Mouse (Mus musculus): ENCODE data around the gene Pigv. TPM values are rescaled to one million over a fixed set of nuclear protein-coding genes. Genes with fewer than 3 reads are reported as not detected.

Pigv gene
- polyA plus RNA-seq (2012; fragmentation: generic; extraction: Trizol): 7.3 TPM
- long read RNA-seq, experiment 1, partial matches to known transcripts: 0 of 8 reads
- long read RNA-seq, experiment 1, other reads (novel, unspliced or antisense): 6 of 8 reads
- long read RNA-seq, experiment 2, transcript Pigv-201 (4 exons, 3,979 nt): major isoform, 39 of 66 reads
- long read RNA-seq, experiment 2, transcript Pigv-202 (3 exons, 990 nt): minor isoform, 11 of 66 reads
- long read RNA-seq, experiment 2, partial matches to known transcripts: 2 of 66 reads
- long read RNA-seq, experiment 2, other reads (novel, unspliced or antisense): 14 of 66 reads

- Histone ChIP-seq H3K36me3 (ENCODE audit: control insufficient read depth, insufficient read depth) (no peaks in the 10 kb centered on the region), H3K27me3 (ENCODE audit: control insufficient read depth, insufficient read depth, insufficient read length) (no peaks in the 10 kb centered on the region), H3K4me3 (ENCODE audit: insufficient read depth, poor library complexity, severe bottlenecking) (peak within 1 kb of the TSS; percentile 75), H3ac (ENCODE audit: control insufficient read depth, insufficient read length, low read depth) (peak within 1 kb of the TSS; percentile 78), H3K79me3 (ENCODE audit: low read depth) (no peaks in the 10 kb centered on the region), H3K79me2 (ENCODE audit: control insufficient read depth, insufficient read depth) (no peaks in the 10 kb centered on the region)
- TF ChIP-seq MYOD1 (IDR thresholded peaks at IDR 0.05; ENCODE audit: control insufficient read depth, insufficient read length, low read depth): no peak
- no peak for TF ChIP-seq CEBPB (IDR thresholded peaks at IDR 0.05; ENCODE audit: low read depth)
- TF ChIP-seq MYOG (IDR thresholded peaks at IDR 0.05; ENCODE audit: control insufficient read depth, extremely low read depth, insufficient read length): no peak
- no peak for TF ChIP-seq FOSL1 (IDR thresholded peaks at IDR 0.05; ENCODE audit: insufficient read depth, low read length, poor library complexity, severe bottlenecking)
- no peak for TF ChIP-seq MAX (IDR thresholded peaks at IDR 0.05)
- no peak for TF ChIP-seq CTCF (IDR thresholded peaks at IDR 0.05; ENCODE audit: control insufficient read depth, insufficient read depth, insufficient read length)
- no peak for TF ChIP-seq USF1 (IDR thresholded peaks at IDR 0.05; ENCODE audit: low read depth)
Observed at GRCm38 (mm10) chr4:133671881-133672844, at the start of gene Pigv. Gene Pigv (minus strand): TSS chr4:133672647.

DNA sequence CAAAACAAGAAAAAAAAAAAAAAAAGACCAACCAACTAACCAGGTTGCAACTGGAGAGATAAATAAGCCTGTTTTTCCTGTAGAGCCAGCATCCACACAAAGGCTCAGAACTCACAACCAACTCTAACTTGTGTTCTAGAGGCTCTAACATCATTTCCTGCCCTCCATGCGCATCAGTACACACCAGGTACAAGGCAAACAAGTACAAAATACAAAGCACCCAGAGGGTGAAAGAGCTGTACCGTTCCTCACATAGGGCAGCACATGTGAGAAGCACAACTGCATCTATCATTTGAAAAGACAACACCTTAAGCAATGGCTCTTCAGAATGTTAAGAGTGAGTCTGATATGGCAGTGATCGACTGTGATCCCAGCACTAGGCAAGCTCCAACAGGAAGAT is 47.3 kb upstream of the Pigv start:
- no peak overlapping the region for H3K4me3 ChIP-seq (ENCODE audit: insufficient read depth, poor library complexity, severe bottlenecking)
- TF ChIP-seq CTCF (IDR thresholded peaks at IDR 0.05; ENCODE audit: control insufficient read depth, insufficient read depth, insufficient read length): no peak
- no peak for TF ChIP-seq MYOD1 (IDR thresholded peaks at IDR 0.05; ENCODE audit: control insufficient read depth, insufficient read length, low read depth)
- no peak for TF ChIP-seq USF1 (IDR thresholded peaks at IDR 0.05; ENCODE audit: low read depth)
- no peak for TF ChIP-seq FOSL1 (IDR thresholded peaks at IDR 0.05; ENCODE audit: insufficient read depth, low read length, poor library complexity, severe bottlenecking)
- no peak for TF ChIP-seq MYOG (IDR thresholded peaks at IDR 0.05; ENCODE audit: control insufficient read depth, extremely low read depth, insufficient read length)
- no peak for TF ChIP-seq MAX (IDR thresholded peaks at IDR 0.05)
- no peak for TF ChIP-seq CEBPB (IDR thresholded peaks at IDR 0.05; ENCODE audit: low read depth)
- H3K36me3 ChIP-seq (ENCODE audit: control insufficient read depth, insufficient read depth): peaks cover 78% of the 10 kb centered on the region
- H3K79me3 ChIP-seq (ENCODE audit: low read depth): peaks cover 71% of the 10 kb centered on the region
- no peak overlapping the region for H3ac ChIP-seq (ENCODE audit: control insufficient read depth, insufficient read length, low read depth)
- peaks cover 100% of the 10 kb centered on the region for H3K79me2 ChIP-seq (ENCODE audit: control insufficient read depth, insufficient read depth)
- no peaks in the 10 kb centered on the region for H3K27me3 ChIP-seq (ENCODE audit: control insufficient read depth, insufficient read depth, insufficient read length)

GRCm38 (mm10) chr4:133712755-133713154 is 40.3 kb upstream of the Pigv start:
- peaks cover 99% of the 10 kb centered on the region for H3K79me2 ChIP-seq (ENCODE audit: control insufficient read depth, insufficient read depth)
- TF ChIP-seq USF1 (IDR thresholded peaks at IDR 0.05; ENCODE audit: low read depth) (no peak), FOSL1 (IDR thresholded peaks at IDR 0.05; ENCODE audit: insufficient read depth, low read length, poor library complexity, severe bottlenecking) (no peak), MYOD1 (IDR thresholded peaks at IDR 0.05; ENCODE audit: control insufficient read depth, insufficient read length, low read depth) (no peak), MYOG (IDR thresholded peaks at IDR 0.05; ENCODE audit: control insufficient read depth, extremely low read depth, insufficient read length) (no peak), CEBPB (IDR thresholded peaks at IDR 0.05; ENCODE audit: low read depth) (no peak), MAX (IDR thresholded peaks at IDR 0.05) (no peak), CTCF (IDR thresholded peaks at IDR 0.05; ENCODE audit: control insufficient read depth, insufficient read depth, insufficient read length) (no peak)
- peaks cover 59% of the 10 kb centered on the region for H3K36me3 ChIP-seq (ENCODE audit: control insufficient read depth, insufficient read depth)

GRCm38 (mm10) chr4:133711307-133712076 is 39.0 kb upstream of the Pigv start:
- Histone ChIP-seq H3K79me3 (ENCODE audit: low read depth) (peaks cover 36% of the 10 kb centered on the region), H3K79me2 (ENCODE audit: control insufficient read depth, insufficient read depth) (peaks cover 99% of the 10 kb centered on the region), H3K4me3 (ENCODE audit: insufficient read depth, poor library complexity, severe bottlenecking) (no peak overlapping the region), H3K36me3 (ENCODE audit: control insufficient read depth, insufficient read depth) (peaks cover 58% of the 10 kb centered on the region), H3K27me3 (ENCODE audit: control insufficient read depth, insufficient read depth, insufficient read length) (no peaks in the 10 kb centered on the region), H3ac (ENCODE audit: control insufficient read depth, insufficient read length, low read depth) (no peak overlapping the region)
- TF ChIP-seq MYOG (IDR thresholded peaks at IDR 0.05; ENCODE audit: control insufficient read depth, extremely low read depth, insufficient read length): no peak

More at GRCm38 (mm10) chr4:133712755-133713154, 40.3 kb upstream of the Pigv start:
- Histone ChIP-seq H3K4me3 (ENCODE audit: insufficient read depth, poor library complexity, severe bottlenecking) (no peak overlapping the region), H3K27me3 (ENCODE audit: control insufficient read depth, insufficient read depth, insufficient read length) (no peaks in the 10 kb centered on the region), H3ac (ENCODE audit: control insufficient read depth, insufficient read length, low read depth) (no peak overlapping the region), H3K79me3 (ENCODE audit: low read depth) (peaks cover 44% of the 10 kb centered on the region)

DNA sequence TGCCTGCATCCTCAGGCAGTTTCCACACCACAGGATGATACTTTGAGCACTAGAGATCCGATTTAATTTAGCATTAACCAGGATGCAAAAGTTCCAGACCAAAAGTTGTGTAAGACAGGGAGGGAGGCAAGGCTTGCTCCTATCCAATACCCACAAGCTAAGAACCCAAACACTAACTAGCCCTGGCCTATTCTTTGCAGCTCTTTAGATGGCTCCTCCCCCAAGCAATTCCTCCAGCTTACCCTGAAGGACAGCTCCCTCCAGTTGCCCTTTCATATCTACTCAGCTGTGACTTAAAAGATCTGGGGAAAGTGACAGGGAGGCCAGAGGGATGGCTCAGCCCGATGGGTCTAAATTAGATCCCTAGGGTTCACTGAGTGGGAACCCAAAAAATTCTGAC is 36.9 kb upstream of the Pigv start:
- Histone ChIP-seq H3K79me2 (ENCODE audit: control insufficient read depth, insufficient read depth) (peaks cover 99% of the 10 kb centered on the region), H3K36me3 (ENCODE audit: control insufficient read depth, insufficient read depth) (peaks cover 66% of the 10 kb centered on the region), H3K27me3 (ENCODE audit: control insufficient read depth, insufficient read depth, insufficient read length) (no peaks in the 10 kb centered on the region), H3K4me3 (ENCODE audit: insufficient read depth, poor library complexity, severe bottlenecking) (no peak overlapping the region), H3K79me3 (ENCODE audit: low read depth) (peaks cover 42% of the 10 kb centered on the region), H3ac (ENCODE audit: control insufficient read depth, insufficient read length, low read depth) (no peak overlapping the region)
- TF ChIP-seq CTCF (IDR thresholded peaks at IDR 0.05; ENCODE audit: control insufficient read depth, insufficient read depth, insufficient read length) (no peak), MYOG (IDR thresholded peaks at IDR 0.05; ENCODE audit: control insufficient read depth, extremely low read depth, insufficient read length) (no peak), FOSL1 (IDR thresholded peaks at IDR 0.05; ENCODE audit: insufficient read depth, low read length, poor library complexity, severe bottlenecking) (no peak), MYOD1 (IDR thresholded peaks at IDR 0.05; ENCODE audit: control insufficient read depth, insufficient read length, low read depth) (no peak), MAX (IDR thresholded peaks at IDR 0.05) (no peak), USF1 (IDR thresholded peaks at IDR 0.05; ENCODE audit: low read depth) (no peak), CEBPB (IDR thresholded peaks at IDR 0.05; ENCODE audit: low read depth) (no peak)

Data from C2C12 (cell line).